Mouse (Mus musculus) liver, adult 2 months (tissue): ENCODE measurements around the gene Prickle2. TPM values are rescaled to one million over a fixed set of nuclear protein-coding genes. Genes with fewer than 3 reads are reported as not detected.

ENCODE experiments used
- DNase-seq: peaks from one replicate; pipeline ENCODE4 v3.0.0-alpha.2; 2011; ENCODE audit warnings: low read depth, low spot score; ENCODE audit errors: extremely low read depth
- H3K27ac ChIP-seq: fragments of 200-500 bp; replicated peaks from 2 replicates; pipeline ENCODE4 v1.5.1; 2012; ENCODE audit warnings: low read depth, mild to moderate bottlenecking, control low read depth, inconsistent platforms, low read length; ENCODE audit not compliant: insufficient read depth
- H3K27me3 ChIP-seq: fragments of 200-500 bp; 2 replicates; pipeline ENCODE4 v1.6.1; 2012; ENCODE audit warnings: mild to moderate bottlenecking, moderate library complexity, low read length, inconsistent platforms; ENCODE audit not compliant: control insufficient read depth, insufficient read depth
- H3K36me3 ChIP-seq: fragments of 200-500 bp; 2 replicates; pipeline ENCODE4 v1.6.1; 2012; ENCODE audit warnings: low read length, inconsistent platforms; ENCODE audit not compliant: control insufficient read depth, insufficient read depth
- H3K4me1 ChIP-seq: fragments of 200-500 bp; 2 replicates; pipeline ENCODE4 v1.6.1; 2011; ENCODE audit warnings: low read length; ENCODE audit not compliant: control insufficient read depth, insufficient read depth
- H3K4me3 ChIP-seq: fragments of 200-500 bp; 2 replicates; pipeline ENCODE4 v1.5.1; 2011; ENCODE audit warnings: low read depth, mild to moderate bottlenecking, control low read depth, low read length, moderate library complexity; ENCODE audit not compliant: insufficient read depth
- H3K79me2 ChIP-seq: fragments of 200-500 bp; 2 replicates; pipeline ENCODE4 v1.6.1; 2012; ENCODE audit warnings: inconsistent platforms, mild to moderate bottlenecking, low read length, moderate library complexity; ENCODE audit not compliant: control insufficient read depth, insufficient read depth
- H3K9ac ChIP-seq: fragments of 200-500 bp; 2 replicates; pipeline ENCODE4 v1.6.1; 2012; ENCODE audit warnings: low read depth, mild to moderate bottlenecking, control low read depth, inconsistent platforms, low read length
- CTCF ChIP-seq: fragments of 200-500 bp; IDR thresholded peaks from 2 replicates; pipeline ENCODE4 v1.5.1; 2011; ENCODE audit warnings: low read depth, low read length, control low read depth
- POLR2A ChIP-seq: fragments of 200-500 bp; IDR thresholded peaks from 2 replicates; pipeline ENCODE4 v1.6.1; 2011; ENCODE audit warnings: low read length, control low read depth; ENCODE audit not compliant: insufficient read depth; ENCODE audit errors: extremely low read depth
- WGBS: fragments of 180-500 bp; shearing (Covaris S2); methylation state at CpG from one replicate; pipeline ENCODE4 v1.1.7; 2018; 5-methylcytosine and 5-hydroxymethylcytosine counted together
- polyA plus RNA-seq: library from polyadenylated mRNA; depleted of rRNA; stranded (reverse); fragments of >200 nt; gene quantifications from 2 replicates; pipeline ENCODE4 v1.2.3, GENCODE M21; 2012
- total RNA-seq: library from RNA; depleted of rRNA; stranded (reverse); fragments of >200 nt; gene quantifications from 2 replicates; pipeline ENCODE4 v1.2.3, GENCODE M21; 2014

Prickle2 gene
- total and polyA plus RNA-seq, 2 experiments, result 0.42 to 1.1 TPM

DNA sequence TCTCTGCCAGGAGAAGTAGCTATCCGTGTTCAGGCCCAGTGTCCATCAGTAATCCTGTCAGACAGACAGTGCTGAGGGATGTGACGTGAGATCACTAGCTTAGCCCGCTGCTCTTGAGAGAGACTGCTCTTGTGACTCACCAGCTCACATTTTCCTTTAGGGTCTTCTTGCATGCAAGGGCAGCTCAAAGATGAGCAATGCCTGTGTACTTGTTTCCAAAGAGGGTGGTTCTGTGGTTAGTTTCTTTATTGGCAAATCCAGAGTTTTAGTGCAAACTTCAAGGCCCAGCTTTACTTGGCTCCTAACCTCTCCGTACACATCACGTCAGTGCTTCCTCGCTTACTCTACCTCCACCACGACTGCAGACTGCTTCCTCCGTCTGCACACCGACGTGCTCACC is 324.9 kb downstream of the Prickle2 start:
- Histone ChIP-seq H3K4me3 (no peak overlapping the region), H3K36me3 (no peaks in the 10 kb centered on the region; the same call in 1 of the 2 replicates), H3K27ac (no peak overlapping the region), H3K27me3 (no peaks in the 10 kb centered on the region), H3K79me2 (no peaks in the 10 kb centered on the region), H3K9ac (no peak overlapping the region), H3K4me1 (no peaks in the 10 kb centered on the region)
- 91% methylated on average over 10 of the region's 10 CpGs for WGBS
- TF ChIP-seq POLR2A (no peak), CTCF (no peak)
- DNase-seq, result no peak

DNA sequence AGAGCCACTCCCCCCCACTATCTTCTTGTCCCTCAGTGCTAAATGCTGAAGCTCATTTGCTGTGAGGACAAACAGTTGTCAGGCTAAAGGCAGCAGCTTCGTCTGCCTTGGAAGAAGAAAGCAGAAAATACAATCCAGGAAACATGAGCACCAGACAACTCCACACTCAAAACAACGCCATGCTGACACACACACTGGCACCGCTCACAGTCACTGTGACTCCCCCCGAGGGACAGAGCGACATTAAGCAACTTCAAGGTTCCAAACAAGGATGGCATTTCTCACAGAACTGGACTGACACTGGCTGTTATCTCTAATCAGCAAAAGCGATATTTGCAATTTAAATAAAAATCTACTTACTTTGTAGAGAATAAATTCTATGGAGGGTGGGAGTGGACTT is 331.1 kb downstream of the Prickle2 start:
- Histone ChIP-seq H3K36me3 (no peaks in the 10 kb centered on the region), H3K9ac (no peak overlapping the region), H3K27ac (no peak overlapping the region), H3K27me3 (no peaks in the 10 kb centered on the region), H3K4me1 (no peaks in the 10 kb centered on the region), H3K4me3 (no peak overlapping the region), H3K79me2 (no peaks in the 10 kb centered on the region)
- DNase-seq, result no peak
- WGBS, result 85% methylated on average over 6 of the region's 6 CpGs
- no peak for TF ChIP-seq CTCF
- TF ChIP-seq POLR2A, result no peak

DNA sequence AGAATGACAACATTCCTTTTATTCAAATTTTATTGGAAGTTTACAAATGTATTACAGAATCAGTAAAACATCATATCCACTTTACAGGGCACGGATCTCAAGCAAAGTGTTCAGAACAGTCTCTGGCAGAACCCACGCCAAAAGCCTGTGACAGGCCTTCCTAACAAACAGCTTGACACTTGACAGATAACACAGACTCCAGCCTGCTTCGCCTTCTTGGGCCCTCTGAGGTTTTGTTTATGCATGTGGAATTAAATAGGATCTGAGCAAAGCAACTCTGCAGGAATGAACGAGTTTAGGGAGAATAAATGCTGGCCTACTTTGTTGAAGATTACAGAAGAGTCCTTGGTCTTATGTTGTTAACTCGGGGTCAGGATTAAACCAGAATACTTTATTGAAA is 335.1 kb downstream of the Prickle2 start:
- H3K27ac ChIP-seq, result no peak overlapping the region
- WGBS, result 80% methylated on average over 5 of the region's 5 CpGs

DNA sequence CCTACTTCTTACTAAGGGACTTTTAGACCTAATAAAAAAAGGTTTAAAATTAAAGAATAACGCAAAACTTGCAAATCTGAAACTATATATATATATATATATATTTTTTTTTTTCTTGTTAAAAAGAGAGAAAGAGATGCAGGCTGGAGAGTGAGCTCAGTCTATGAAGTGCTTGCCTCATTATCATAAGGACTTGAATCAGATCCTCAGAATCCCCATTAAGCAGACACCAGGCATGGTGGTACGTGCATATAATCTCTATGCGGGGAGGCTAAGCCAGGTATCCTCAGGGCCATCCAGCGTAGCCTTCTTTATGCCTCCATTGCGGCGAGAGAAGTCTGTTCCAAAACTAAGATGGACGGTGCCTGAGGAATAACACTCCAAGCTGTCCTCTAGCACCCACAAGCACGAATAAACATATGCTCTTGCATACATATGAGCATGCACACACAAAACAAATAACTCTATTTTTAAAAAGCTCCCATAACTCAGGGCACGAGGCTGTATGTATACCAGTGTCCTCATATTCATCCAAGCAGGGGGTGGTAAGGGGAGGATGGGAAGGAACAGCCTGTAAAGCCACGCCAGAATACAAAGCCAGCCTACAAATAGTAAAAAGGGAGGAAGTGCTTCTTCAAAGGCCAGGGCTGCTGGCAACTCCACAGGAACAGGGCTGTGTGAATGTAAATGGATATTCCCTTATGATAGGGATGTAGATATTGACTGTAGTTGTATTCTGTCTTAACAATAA is 358.5 kb downstream of the Prickle2 start:
- WGBS, result 82% methylated on average over 10 of the region's 10 CpGs
- no peak for TF ChIP-seq CTCF
- no peak for TF ChIP-seq POLR2A
- Histone ChIP-seq H3K27me3 (no peaks in the 10 kb centered on the region), H3K9ac (no peak overlapping the region), H3K4me1 (no peaks in the 10 kb centered on the region), H3K27ac (no peak overlapping the region), H3K36me3 (no peaks in the 10 kb centered on the region), H3K79me2 (no peaks in the 10 kb centered on the region), H3K4me3 (no peak overlapping the region)
- no peak for DNase-seq

More for the DNA sequence above, 335.1 kb downstream of the Prickle2 start:
- H3K36me3 ChIP-seq, result no peaks in the 10 kb centered on the region
- no peaks in the 10 kb centered on the region for H3K27me3 ChIP-seq
- H3K79me2 ChIP-seq, result no peaks in the 10 kb centered on the region
- no peak for TF ChIP-seq CTCF
- TF ChIP-seq POLR2A, result no peak
- H3K9ac ChIP-seq, result no peak overlapping the region
- H3K4me3 ChIP-seq, result no peak overlapping the region
- H3K4me1 ChIP-seq, result no peaks in the 10 kb centered on the region
- DNase-seq, result peak; percentile 20

DNA sequence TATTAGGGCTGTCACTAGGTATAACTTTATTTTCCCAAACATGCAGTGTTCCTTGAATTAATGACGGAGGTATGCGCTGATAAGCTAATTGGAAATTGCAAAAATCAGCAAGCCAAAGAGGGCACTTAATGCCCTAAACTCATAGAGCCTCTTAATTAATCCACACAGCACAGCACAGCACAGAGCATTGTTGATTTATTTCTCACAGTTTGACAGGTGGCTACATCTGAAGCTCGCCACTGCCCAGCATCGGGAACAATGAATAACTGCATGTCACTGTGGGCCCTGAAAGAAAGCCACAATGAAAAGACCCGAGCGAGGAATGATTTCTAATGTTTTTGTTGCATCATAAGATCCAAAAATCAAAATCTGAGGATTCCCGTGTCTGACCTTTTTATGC is 359.2 kb downstream of the Prickle2 start:
- Histone ChIP-seq H3K36me3 (no peaks in the 10 kb centered on the region), H3K27ac (no peak overlapping the region), H3K9ac (no peak overlapping the region), H3K79me2 (no peaks in the 10 kb centered on the region), H3K27me3 (no peaks in the 10 kb centered on the region), H3K4me1 (no peaks in the 10 kb centered on the region), H3K4me3 (no peak overlapping the region)
- TF ChIP-seq CTCF (no peak), POLR2A (no peak)
- no peak for DNase-seq
- 84% methylated on average over 7 of the region's 7 CpGs for WGBS

DNA sequence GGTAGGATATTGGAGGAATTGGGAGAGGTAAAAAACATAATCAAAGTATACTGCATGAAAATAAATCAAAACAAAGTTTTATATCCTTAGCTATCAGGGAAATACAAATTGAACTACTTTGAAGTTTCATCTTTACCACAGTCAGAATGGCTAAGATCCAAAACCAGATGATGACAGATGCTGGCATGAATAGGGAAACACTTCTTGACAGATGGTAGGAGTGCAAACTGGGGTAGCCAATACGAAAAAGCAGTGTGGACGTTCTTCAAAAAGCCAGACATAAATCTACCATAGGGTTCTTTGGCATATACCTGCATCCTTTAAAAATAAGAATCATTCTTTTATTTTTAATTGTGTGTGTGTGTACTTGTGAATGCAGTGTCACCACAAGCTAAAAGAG is 360.8 kb downstream of the Prickle2 start:
- WGBS, result 85% methylated on average over 2 of the region's 2 CpGs
- no peak overlapping the region for H3K27ac ChIP-seq
- TF ChIP-seq CTCF, result no peak
- TF ChIP-seq POLR2A, result no peak
- H3K27me3 ChIP-seq, result no peaks in the 10 kb centered on the region
- DNase-seq, result no peak
- H3K9ac ChIP-seq, result no peak overlapping the region
- no peaks in the 10 kb centered on the region for H3K79me2 ChIP-seq
- H3K4me1 ChIP-seq, result no peaks in the 10 kb centered on the region
- no peaks in the 10 kb centered on the region for H3K36me3 ChIP-seq
- no peak overlapping the region for H3K4me3 ChIP-seq
